Mouse (Mus musculus): ENCODE measurements around the gene Dnajc6.
A peak's percentile ranks its signal among the peaks of the same experiment; 100 is the strongest.

Gene Dnajc6

DNA sequence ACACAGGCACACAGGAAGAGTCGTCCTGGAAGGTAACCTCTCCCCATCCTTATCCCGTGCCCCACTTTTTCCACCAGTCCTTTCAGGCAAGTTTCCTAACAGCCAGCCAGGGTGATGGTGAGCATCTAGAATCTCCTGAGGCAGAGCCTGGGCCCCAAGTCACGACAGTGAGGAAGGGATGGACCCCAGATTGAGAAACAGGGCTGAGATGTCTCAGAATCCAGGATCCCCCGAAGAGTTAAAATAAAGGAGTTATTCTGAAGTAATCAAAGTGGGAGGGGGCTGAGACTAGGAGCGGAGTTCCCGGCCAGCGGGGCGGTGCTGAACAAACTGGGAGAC lies 150.4 kb downstream of the Dnajc6 start:
- DNase-seq, result no peak

GRCm38 (mm10) chr4:101647196-101647905 lies 150.9 kb downstream of the Dnajc6 start, which contains the start of gene Leprot:
Gene Leprot (plus strand): TSS chr4:101647718.
- DNase-seq, result peak; percentile 100

DNA sequence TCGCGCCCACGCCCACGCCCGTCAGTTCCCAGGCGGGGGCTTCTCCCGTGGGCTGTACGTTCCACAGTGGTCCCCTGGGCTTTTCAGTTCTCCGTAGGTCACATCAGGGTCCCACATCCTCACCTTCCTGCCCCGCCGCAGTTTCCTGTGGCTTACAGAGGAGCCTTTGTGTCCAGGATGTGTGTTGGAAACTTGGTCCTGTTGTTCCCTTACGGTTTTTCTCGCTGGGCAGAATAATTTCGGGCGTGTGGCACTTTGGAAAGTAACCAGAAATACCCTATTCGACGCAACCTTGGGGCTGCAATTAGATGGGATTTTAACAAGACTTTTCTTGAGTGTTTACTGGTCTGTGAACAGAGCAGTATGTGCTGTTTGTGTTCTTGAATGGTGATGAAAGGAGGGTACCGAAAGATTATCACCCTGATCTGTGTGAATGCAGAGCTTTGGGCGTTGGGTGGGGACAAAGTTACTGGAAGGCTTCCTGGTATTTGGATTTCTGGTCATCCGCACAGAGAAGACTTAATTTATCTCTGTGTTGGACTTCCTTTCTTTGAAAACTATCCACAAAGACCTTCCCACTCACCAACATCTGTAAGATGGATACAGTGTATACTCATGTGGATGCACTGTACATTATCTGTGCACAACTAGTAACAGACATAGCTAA lies 151.7 kb downstream of the Dnajc6 start:
- DNase-seq, result no peak

GRCm38 (mm10) chr4:101648745-101649144 lies 152.3 kb downstream of the Dnajc6 start:
- no peak for DNase-seq

- no peak for DNase-seq
Measured at GRCm38 (mm10) chr4:101650961-101651360, 154.5 kb downstream of the Dnajc6 start.

GRCm38 (mm10) chr4:101654256-101654655 lies 157.8 kb downstream of the Dnajc6 start:
- no peak for DNase-seq

DNA sequence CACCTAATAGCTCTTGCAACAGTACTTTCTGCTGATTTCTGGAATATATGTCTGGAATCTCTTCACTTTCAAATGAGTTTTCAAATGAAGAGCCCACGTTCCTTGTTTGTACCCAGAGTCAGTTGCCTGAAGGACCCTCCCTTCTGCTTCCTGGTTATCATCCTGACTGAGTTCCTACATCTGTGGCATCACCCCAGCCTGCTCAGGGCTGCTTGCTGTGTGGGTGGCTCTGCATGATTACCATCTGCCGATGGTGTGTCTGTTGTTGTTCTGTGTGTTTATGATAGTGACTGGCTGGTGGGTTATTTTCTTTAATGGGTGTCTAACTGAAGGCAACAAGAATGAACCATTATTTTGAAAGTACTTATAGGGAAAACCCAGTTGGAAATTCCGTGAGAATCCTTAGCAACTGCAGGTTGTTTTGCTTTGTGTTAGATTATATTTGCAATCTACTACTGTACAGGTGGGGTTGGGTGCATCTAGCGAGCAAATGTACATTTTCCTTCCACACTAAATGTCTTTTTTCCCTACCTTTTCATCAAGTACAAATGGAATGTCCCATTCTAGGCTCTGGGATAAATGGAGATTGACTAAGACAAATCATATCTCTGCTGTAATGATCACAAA lies 158.5 kb downstream of the Dnajc6 start:
- no peak for DNase-seq

GRCm38 (mm10) chr4:101655415-101655790 lies 159.0 kb downstream of the Dnajc6 start:
- DNase-seq, result no peak

DNA sequence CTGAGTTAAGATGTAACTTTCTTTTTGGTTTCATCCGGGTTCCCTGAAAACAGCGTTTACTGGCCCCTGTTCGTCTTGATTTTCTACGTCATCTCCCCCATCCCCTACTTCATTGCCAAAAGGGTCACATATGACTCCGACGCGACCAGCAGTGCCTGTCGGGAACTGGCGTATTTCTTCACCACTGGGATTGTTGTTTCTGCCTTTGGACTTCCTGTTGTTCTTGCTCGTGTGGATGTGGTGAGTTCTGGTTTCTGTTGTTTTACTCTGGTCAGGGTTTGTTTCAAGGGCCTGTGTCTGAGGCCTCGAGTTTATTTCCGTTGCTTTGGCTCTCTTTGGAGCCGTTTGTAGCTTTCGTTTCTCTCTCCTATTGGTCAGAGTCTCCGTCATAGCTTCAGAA lies 159.6 kb downstream of the Dnajc6 start:
- no peak for DNase-seq

GRCm38 (mm10) chr4:101656956-101657570 lies 160.6 kb downstream of the Dnajc6 start:
- DNase-seq, result no peak

- DNase-seq, result peak; percentile 40
Measured at GRCm38 (mm10) chr4:101664160-101664750, 167.8 kb downstream of the Dnajc6 start.

DNA sequence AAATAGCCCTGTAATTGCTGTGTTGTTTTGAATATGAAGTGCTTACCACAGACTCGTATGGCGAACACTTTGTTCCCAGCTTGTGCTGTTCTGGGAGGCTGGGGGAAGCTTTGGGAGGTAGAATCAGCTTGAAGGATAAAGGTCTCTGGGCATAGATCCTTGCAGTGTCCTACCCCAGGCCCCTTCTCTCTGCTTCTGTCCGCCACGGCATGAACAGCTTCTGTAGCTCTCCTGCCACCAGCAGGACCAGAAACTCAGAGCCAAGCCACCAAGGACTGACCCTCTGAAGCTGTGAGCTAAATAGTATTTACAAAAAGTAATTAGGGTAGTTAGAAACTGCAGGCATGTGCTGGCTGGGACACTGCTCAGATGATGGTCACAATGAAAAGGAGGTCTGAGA lies 168.3 kb downstream of the Dnajc6 start:
- DNase-seq, result no peak

DNA sequence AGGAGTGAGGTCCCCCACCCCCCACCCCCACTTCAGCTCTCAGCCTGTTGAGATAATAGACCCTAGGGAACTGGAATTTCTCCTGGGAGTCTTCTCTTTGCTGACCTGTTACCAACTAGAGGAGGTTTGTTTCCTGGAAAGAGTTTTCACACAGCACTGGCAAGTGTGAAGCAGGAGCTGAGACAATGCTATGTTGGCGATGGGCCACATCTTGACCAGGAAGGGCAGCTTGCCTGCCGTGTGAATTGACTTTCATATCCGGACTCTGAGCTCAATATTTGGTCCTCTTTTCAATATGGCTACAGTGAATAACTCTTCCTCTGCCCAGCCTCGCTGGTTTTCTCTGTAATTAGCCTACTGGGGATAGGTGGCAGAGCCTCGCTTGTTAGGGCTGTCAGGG lies 172.7 kb downstream of the Dnajc6 start:
- DNase-seq, result no peak

DNA sequence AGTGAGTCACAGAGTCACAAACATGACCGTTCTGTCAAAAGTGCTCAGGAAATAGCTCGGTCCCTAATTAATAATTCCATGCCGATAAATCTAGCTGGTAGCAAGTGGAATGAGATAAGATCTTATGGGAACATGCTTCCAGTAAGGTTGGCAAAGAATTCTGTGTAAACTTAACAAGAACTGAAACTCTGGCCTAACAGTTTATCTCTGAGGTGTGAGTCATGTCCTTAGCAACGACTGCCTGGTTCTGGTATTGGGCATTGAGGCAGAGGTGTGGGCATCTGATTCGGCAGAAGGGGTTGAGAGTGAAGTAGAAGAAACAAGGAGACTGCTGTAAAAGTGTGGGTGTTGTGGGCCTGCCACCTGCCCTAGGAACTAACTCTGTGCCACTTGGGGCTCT lies 173.4 kb downstream of the Dnajc6 start:
- DNase-seq, result no peak

GRCm38 (mm10) chr4:101674790-101675189 lies 178.3 kb downstream of the Dnajc6 start:
- no peak for DNase-seq

GRCm38 (mm10) chr4:101675726-101676125 lies 179.3 kb downstream of the Dnajc6 start:
- no peak for DNase-seq

GRCm38 (mm10) chr4:101682620-101683019 lies 186.2 kb downstream of the Dnajc6 start:
- no peak for DNase-seq

DNA sequence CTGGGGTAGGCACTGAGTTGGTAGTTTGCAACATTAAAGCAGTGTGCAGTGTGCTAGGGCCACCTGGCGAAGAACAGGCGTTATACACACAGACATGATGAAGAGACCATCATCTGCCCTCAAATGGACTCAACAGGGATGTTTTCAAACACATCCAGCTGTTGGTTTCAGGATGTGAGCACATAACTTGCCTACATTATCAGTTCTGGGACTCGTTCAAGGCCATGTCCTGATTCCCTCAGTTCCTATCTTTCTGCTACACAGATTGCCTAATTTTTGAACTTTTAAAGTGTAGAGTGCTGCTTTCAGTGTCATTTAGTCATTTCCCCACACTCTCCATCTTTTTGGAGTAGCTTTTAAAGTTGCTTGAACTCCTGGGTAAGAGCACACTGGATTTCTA lies 186.6 kb downstream of the Dnajc6 start:
- DNase-seq, result no peak

DNA sequence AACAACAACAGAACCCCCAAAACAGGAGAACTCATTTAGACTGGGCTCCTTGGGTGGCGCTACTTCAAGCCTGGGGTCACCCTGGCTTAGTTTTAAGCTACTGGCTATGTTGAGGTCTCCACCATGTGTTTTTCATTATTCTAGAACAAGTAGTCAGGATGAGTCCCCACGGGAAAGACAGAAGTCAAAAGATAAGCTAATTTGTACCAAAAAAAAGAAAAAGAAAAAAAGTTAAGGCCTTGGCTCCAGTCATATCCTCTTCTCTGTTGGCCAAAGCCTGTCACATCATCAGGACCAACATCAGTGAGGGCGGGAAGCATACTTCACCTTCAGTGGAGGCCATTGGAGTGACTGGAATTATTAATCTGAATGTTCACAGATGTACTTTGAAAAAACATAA lies 188.4 kb downstream of the Dnajc6 start:
- DNase-seq, result no peak

DNA sequence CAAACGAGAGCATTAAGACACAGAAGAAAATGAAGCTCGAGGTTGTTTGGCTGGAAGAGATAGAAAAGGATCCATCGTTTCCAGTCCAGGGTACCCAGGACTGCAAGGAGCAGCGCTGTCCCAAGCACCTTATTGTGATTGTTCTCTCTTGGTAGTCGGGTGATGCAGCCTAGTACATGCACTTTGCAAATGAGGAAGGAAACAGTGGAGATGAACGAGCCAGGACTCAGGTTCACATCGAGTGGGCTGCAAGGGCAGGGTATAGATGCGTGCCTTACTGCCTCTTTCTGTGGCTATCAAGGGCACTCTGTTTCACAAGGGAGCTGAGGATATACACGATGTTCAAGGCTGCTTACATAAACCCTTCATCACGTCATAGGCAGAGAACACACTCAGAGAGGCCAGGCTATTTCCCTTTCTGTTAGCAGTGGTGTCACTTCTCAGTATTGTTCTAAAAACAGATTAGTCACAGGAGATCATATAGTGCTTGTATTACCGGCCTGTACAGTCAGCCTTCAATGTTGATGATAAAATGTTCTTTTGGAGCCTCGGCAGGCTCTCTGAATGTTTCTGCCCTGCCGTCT lies 189.9 kb downstream of the Dnajc6 start:
- DNase-seq, result no peak

- no peak for DNase-seq
Measured at GRCm38 (mm10) chr4:101689241-101689640, 192.8 kb downstream of the Dnajc6 start.

DNA sequence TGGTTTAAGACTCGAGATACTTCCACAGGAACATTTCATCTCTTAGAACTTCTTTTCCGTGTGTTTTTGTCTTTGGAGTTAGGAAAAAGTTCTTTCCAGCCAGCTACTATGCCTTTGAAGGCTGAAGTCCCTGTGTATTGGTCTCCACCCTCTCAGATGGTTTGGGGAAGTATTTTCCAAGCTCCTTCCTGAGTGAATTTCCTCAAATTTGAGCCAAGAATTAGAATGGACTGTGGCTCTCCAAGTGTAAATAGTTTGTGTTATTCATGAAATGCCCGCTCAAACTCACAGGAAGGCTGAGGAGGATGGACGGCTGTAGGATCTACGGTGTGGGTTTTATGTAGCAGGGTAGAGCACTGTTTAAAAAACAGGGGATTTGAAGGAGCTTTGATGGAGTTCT lies 193.2 kb downstream of the Dnajc6 start:
- no peak for DNase-seq

Measured in right cerebral cortex, adult 18-20 months (tissue).